Mouse (Mus musculus): Measurements from ENCODE around the gene 5730455P16Rik. TPM values are rescaled to one million over a fixed set of nuclear protein-coding genes. Genes with fewer than 3 reads are reported as not detected.
A peak's percentile ranks its signal among the peaks of the same experiment; 100 is the strongest.
"Not testable (repeated sequence)": the region's sequence is repeated elsewhere in the genome, so short reads cannot be mapped to it uniquely, and the experiment has no call there.

Gene 5730455P16Rik
- total RNA-seq, 1 experiment from 2014 or later = 12.7 TPM

DNA sequence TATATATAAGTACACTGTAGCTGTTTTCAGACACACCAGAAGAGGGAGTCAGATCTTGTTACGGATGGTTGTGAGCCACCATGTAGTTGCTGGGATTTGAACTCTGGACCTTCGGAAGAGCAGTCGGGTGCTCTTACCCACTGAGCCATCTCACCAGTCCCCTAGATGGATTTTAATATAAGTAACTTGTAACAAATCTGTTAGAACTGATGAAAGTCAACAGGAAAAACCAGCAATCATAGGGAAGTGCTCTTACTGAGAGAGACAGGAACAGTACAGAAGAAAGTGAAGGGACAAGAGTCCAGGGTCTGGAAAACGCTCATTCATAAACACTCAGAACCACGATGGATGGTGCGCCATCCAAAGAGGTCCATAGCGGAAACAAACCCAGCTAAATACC lies 1.4 kb upstream of the 5730455P16Rik start:
- DNase-seq = not testable (repeated sequence)

DNA sequence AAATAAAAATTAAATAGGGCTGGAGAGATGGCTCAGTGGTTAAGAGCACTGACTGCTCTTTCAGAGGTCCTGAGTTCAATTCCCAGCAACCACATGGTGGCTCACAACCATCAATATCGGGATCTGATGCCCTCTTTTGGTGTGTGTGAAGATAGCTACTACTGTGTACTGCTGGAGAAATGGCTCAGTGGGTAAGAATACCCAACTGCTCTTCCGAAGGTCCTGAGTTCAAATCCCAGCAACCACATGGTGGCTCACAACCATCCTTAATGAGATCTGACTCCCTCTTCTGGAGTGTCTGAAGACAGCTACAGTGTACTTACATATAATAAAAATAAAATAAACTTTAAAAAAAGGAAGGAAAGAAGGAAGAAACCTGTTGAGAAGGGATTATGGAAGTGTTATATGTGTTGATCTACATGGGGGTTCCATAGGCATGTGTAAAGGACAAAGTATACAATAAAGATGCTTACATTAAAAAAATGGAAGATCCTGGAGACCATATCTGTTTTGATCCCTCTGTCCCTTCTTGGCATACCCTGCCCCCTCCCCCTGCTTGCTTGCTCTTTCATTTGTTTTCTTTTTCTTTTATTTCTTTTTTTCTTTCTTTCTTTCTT lies 726 bp upstream of the 5730455P16Rik start:
- not testable (repeated sequence) for DNase-seq

DNA sequence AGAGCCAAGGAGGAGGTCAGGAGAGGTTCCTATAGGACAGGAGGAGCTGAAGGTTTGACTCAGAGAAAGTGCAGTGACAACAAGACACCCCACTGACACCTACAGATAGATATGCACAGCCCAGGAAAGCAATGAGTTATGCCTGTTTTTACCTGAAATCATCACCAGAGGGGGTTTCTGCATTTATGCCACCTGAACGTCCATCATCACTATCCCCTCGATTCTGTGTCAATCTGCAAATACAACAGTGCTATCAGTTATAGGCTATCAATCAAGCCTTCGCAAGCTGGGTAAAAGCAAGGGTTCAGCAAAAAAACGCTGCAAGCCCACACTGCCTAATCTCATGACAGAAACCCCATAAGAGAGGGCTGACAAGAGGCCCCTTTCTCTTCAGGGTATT lies 1.2 kb downstream of the 5730455P16Rik start:
- DNase-seq = no peak

DNA sequence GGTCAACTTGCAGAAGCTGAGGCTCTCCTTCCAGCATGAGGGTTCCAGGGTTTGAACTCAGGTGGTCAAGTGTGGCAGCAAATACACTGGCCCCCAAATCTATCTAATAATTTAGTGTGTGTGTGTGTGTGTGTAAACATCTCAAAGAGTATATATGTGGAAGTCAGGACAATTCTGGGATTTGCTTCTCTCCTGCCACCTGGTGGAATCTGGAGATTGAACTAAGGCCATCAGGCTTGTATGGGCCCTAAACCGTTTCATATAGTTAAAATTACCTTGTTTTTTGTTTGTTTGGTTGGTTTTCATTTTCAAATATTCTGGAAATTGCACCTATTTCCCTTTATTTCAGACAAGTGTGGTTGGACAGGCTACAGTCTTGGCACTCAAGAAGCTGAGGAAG lies 8.9 kb downstream of the 5730455P16Rik start:
- no peak for DNase-seq

DNA sequence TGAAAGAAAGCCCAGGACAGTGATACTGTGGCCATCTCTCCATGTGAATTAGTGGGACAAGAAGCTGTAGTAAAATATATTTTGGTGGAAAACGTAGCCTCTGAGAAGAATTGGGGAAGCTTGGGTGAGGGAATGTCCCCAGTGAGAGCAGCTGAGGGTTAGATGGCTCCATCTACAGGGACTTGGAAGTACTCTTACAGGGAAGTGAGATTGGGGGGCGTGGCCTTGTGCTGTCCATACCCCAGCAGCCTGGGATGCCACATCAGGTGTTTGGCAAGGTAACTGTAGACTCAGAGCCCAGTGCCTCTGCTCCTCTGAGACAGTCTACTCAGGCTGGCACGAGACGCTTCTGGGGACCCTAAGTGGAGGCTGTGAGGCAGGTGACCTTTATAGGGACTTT lies 23.0 kb downstream of the 5730455P16Rik start:
- peak; percentile 26 for DNase-seq

DNA sequence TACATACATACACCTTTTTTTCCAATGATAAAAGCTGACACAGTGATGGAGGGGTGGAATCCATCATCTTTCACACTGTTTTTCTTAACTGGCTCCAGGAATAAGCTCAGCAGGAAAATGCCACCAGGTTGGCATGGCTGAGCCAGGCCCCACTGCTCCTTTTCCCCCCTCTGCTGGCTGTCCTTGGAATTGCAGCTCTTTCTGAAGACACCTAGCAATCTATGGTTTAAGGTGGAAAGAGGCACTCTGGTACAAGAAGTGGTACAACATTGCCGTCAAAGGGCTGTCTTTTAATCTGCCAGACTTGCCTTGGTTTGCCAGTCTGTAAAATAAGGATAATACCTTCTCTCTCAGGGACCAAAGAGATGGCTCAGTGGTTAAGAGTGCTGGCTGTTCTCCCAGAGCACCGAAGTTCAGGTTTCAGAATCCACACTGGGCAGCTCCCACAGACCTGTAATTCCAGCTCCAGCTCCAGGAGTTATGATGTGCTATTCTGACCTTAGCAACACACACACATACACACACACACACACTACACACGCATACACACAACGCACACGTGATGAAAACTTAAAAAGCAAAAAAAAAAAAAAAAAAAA lies 25.9 kb downstream of the 5730455P16Rik start:
- peak; percentile 91 for DNase-seq

DNA sequence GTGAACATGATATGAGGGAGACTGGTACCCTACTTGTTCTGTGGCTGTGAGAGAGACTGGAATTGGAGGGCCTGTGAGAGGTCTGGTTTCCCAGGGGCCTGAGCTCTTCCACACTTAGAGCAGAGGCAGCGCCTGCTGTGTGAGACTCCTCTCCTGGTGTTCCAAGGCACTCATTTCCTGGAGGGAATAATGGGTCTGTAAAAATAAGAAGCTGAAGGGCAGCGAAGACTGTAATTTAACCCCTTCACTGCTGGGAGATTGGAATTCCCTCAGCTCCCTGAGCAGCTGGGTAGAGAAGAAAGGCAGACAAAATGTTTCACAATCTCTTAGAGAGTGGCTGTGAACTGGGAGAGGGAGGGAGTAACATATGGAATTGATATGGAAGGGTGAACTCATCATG lies 35.4 kb downstream of the 5730455P16Rik start:
- DNase-seq = no peak

DNA sequence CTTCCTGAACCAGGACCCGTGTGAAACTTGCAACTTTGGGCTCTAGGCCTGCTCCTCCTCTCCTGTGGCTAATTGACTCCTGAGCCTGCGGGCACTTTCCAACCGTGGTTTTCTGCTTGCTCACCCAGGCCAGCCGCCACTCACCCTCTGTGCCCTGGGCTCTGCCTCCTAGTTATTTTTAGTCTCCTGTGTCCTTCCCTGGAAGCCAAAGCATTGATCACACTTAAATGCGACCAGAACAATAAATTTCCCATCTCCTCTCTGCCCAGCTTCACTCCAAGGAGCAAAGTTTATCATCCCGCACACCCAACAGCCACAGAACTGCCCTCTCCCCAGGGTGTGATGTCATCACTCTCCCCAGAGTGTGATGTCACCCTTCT lies 41.5 kb downstream of the 5730455P16Rik start:
- peak; percentile 50 for DNase-seq

DNA sequence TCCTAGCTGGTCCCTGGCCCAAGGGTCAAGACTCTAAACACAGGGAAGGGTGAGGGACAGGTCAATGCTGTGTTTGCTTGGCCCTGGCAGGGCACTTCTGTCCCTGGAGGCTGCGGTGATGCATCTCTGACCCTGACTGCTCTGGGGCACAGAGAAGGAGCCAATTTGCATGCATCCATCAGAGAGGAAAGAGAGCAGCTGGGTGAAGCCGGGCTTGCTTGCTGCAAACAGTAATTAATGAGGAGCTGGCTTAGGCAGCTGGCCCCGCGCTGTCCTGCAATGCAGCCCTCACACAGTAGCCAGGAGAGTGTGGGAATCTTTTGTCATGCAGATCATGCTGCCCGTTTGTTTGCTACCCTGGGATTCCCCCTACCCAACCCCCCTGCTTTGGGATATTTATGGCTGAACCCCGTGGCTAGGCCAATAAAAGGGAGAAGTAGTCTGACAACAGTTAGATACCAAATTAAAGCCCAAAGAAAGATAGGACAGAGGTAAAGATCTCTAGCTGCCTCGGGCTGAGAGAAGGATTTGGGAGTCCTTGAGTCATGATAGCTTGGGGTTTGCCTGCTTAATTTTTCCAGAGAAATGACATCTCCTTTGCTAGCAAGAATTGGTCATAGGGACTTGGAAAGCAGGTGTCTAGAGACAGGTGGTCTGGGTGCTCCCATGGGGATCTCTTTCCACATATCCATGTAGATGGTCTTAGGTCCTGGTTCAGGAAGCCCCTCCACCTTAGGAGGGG lies 42.1 kb downstream of the 5730455P16Rik start:
- peak; percentile 67 for DNase-seq

DNA sequence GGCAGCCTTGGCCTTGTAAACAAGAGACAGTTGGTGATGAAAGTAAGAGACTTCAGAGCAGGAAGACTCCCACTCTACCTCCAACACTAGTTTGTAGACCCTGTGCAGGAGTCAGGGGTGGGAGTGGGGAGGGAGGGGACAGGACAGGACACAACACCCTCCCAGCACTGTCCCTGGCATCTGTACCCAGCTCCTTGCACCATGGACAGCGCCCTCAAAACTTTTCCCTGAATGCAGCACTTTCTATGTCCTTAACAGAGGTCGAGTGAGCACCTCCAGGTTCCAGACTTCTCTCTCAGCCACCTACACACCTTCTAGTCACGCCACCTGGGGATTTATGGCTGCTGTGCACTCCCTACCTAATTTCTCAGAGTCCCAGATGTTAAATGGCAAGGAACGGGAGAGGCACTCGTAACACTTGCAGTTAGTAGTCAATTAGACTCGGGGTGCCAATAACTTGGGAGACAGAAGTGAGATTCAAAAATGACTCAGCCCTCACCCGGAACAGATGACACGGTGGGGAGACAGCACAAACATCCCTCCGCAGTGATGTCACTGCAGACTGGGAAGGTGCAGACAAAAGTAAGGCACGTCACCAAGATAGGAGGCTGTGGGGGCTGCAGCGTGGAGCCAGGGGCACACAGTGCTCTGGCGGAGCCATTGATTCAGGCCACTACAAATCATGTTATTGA lies 45.0 kb downstream of the 5730455P16Rik start:
- peak; percentile 33 for DNase-seq

DNA sequence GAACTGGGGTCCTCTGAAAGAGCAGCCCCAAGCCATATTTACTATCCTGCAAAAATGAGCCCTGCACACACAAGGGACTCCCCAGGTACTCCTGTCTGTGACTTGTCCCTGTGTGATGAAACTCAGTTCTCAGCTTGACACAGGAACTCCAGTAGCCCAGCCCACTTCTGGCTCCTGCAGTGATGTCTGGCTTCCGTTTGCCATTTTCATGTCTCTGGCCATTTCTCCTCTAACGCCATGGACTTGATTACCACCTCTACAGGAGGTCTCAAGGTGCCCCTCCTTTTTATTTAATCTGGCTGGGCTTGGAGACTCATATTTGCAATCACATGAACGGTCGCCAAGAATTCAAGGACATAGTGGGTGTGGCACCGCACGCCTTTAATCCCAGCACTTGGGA lies 53.2 kb downstream of the 5730455P16Rik start:
- DNase-seq = no peak

DNA sequence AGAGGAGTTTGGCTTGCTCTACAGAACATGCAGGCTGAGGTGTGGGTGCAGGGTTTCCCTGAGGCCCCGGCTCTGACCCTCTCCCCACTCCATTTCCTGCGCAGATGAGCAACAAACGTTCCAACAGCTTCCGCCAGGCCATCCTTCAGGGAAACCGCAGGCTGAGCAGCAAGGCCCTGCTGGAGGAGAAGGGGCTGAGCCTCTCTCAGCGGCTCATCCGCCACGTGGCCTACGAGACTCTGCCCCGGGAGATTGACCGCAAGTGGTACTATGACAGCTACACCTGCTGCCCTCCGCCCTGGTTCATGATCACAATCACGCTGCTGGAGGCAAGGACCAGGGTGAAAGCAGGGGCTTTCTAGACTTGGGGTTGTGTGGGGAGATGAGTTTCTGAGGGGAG lies 54.6 kb downstream of the 5730455P16Rik start:
- no peak for DNase-seq

DNA sequence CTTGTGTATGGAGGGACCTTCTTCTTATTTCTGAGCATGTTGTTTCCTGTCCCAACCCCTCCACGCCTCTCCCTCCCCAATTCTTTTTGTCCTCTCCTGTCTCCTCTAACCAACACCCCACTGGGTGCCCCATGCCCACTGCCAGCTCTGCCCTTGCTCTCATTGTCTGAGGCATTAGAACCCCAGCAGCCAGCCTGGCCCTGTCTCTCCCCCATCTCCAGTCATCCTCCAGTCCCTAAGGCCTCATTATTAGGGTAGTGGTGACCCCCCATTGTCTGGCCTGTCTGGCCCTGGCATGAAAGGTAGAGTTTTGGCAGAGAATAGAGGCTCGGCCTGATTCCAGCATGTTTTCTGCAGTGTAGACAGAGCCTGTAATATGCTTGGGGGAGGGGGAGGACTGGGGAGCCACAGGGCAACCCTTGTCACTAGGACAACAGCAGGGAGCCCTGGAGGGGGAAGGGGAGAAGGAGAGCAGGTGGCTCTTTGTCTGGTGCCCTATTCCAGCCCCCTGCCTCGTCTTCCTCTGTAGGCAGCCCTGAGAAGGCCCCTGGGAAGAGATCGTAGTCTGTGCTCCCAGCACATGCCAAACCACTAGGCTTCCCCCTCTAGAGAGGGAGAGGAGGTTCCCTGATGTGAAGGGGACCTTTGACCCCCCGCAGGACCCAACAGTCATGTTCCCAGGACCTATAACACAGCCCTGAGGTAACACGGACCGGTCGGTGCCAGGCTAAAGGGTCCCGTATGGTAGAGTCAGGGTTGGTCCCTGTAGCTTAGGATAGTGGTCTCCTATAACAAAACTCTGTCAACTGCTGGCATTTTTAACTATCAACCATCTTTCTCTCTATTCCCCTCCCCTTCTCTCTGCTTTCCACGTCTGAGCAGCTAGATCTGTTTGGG lies 61.8 kb downstream of the 5730455P16Rik start:
- no peak for DNase-seq

DNA sequence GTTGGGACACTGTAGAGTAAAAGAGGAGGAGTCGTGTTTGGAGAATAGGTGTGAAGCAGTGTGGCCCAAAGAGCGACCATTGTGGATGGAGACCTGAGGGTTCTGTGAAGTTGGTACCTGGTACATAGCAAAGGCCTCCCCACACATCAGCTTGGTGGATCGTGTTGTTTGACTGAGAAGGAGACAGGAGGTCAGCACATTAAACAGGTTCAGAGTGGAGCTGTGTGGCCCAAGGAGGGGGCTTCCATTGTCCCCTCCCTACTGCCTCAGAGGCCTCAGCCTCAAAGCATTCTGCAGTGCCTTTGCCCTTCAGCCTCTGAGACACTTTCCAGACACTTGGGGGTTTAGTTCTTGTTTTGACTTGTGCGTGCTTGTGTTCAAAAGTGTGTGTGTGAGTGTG lies 63.9 kb downstream of the 5730455P16Rik start:
- DNase-seq = no peak

DNA sequence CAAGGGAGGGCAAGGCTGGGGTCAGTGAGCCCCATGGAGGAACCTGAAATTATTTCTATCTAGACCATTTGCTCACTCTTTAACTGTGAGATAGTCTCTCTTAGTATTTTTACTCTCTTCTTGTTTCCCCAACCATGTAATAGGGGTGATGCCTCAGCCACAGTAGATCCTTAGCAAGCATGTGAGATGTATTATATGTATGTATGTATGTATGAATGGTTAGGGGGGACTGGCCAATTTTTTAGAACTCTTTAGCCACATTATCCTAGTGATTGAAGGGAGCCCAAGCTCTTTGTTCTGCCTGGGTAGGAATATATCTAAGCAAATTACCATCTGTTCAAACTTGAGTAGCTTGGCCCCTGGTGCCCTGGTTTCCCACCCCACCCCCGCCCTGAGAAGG lies 64.4 kb downstream of the 5730455P16Rik start:
- no peak for DNase-seq

DNA sequence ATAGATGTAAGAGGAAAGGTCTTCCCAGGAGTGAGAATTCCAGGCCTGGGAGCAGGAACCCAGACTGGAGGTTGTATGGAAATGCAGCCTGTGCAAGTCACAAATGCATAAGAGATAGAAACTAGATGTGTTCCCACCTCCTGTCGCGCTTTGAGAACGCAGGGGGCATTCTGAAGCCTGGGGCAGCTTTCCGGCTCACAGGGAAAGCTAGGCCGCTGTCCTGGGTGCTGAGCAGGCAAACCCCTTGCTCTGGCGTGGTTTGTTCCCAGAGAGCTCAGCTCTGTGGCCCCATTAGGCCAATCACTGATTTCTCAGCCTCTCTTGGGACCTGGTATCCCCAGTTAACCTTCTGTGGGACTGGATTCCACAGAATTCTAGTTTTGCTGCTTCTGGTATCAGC lies 65.3 kb downstream of the 5730455P16Rik start:
- DNase-seq = peak; percentile 64

DNA sequence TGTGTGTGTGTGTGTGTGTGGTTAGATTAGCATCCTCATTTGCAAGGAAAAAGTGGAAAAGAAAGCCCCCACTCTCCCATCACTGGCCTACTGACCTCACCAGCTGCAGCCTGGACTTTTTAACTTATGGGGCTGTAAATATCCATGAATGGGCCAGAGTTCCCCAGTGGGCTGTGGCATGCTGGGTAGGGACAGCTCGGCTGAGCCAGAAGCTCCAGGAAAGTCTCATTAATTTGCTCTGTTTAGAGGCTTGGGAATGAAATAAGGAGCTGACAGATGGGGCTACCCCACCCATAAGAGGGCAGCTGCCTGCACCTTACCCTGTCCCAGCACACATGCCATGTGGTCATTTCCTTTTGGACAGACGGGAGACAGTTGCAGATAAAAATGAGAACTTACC lies 65.8 kb downstream of the 5730455P16Rik start:
- no peak for DNase-seq

DNA sequence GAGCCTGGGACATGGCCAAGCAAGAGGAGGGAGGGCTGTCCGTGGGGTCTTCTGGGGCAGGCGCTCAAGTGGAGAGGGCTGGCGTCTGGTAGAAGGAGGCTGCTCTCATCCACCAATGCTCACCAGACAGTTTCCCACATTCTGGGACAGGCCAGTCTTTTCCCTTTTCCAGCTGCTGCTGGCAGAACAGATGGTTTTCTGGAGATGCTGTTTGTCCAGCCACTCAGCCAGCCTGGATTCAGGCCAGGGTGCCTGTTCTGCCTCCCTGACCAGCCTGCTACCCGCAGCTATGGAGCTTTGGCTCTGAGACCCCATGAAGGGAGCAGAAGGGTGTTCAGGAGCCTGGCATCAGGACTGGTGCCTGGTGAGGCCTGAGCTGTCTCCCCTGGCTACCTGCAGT lies 66.6 kb downstream of the 5730455P16Rik start:
- DNase-seq = no peak
